Mouse (Mus musculus): ENCODE results near the gene Zbtb24. TPM values are rescaled to one million over a fixed set of nuclear protein-coding genes. Genes with fewer than 3 reads are reported as not detected.
A peak's percentile ranks its signal among the peaks of the same experiment; 100 is the strongest.

Zbtb24 gene
- polyA plus RNA-seq, 1 experiment from 2014 or later, result 18.4 TPM

DNA sequence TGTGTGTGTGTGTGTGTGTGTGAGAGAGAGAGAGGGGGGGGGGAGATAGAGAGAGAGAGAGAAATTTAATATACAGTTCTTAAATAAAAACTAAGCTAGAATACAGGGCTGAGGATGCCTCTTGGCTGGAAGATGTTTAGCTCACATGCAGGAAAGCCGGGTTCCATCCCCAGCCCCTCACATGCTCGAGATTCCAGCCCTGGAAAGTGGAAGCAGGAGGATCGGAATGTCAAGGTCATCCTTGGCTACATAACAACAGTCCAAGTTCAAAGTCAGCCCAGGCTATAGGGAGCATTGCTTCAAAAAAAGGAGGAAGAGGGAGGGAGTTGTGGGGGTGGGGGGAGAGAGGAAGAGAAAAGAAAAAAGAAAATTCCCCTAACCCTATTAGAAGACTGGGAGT is 15.0 kb upstream of the Zbtb24 start:
- H3K36me3 ChIP-seq, result no peaks in the 10 kb centered on the region
- no peak for ATAC-seq (ENCODE audit: insufficient number of reproducible peaks, low FRiP score, low TSS enrichment, low read depth)
- H3K4me2 ChIP-seq, result no peak overlapping the region
- no peak overlapping the region for H3K4me3 ChIP-seq
- no peaks in the 10 kb centered on the region for H3K9me3 ChIP-seq
- H3K27ac ChIP-seq, result no peak overlapping the region
- H3K4me1 ChIP-seq, result no peaks in the 10 kb centered on the region
- no peaks in the 10 kb centered on the region for H3K27me3 ChIP-seq
- WGBS, result 39% methylated on average over 3 of the region's 3 CpGs
- no peak overlapping the region for H3K9ac ChIP-seq

GRCm38 (mm10) chr10:41448216-41448615 is 2.0 kb upstream of the Zbtb24 start:
- 87% methylated on average over 1 of the region's 1 CpGs for WGBS

DNA sequence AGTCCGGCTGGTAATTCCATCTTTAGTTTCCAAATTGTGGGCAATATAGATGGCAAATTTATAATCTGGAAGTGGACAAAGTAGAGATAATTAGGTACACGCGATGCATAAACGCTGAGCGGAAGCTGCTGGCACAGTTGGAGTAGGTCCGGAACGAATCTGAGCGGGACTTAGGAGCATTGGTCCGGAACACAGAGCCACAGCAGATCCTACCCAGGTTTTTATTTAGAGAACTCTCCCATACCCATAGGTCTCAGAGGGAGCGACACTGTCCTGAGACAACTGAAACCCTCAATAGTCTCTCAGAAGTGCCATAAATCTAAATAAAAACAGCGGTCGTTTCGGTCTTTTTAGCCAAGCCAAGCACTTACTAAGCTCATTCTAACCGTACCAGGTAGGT is 499 bp upstream of the Zbtb24 start:
- WGBS, result 8% methylated on average over 14 of the region's 14 CpGs
- H3K4me2 ChIP-seq, result peak overlapping the region; percentile 68

More at GRCm38 (mm10) chr10:41448216-41448615, 2.0 kb upstream of the Zbtb24 start:
- Histone ChIP-seq H3K27me3 (no peaks in the 10 kb centered on the region), H3K9me3 (no peaks in the 10 kb centered on the region), H3K4me2 (no peak overlapping the region), H3K9ac (no peak overlapping the region), H3K36me3 (peaks cover 17% of the 10 kb centered on the region), H3K4me1 (peaks cover 12% of the 10 kb centered on the region), H3K27ac (no peak overlapping the region), H3K4me3 (no peak overlapping the region)
- no peak for ATAC-seq (ENCODE audit: insufficient number of reproducible peaks, low FRiP score, low TSS enrichment, low read depth)

DNA sequence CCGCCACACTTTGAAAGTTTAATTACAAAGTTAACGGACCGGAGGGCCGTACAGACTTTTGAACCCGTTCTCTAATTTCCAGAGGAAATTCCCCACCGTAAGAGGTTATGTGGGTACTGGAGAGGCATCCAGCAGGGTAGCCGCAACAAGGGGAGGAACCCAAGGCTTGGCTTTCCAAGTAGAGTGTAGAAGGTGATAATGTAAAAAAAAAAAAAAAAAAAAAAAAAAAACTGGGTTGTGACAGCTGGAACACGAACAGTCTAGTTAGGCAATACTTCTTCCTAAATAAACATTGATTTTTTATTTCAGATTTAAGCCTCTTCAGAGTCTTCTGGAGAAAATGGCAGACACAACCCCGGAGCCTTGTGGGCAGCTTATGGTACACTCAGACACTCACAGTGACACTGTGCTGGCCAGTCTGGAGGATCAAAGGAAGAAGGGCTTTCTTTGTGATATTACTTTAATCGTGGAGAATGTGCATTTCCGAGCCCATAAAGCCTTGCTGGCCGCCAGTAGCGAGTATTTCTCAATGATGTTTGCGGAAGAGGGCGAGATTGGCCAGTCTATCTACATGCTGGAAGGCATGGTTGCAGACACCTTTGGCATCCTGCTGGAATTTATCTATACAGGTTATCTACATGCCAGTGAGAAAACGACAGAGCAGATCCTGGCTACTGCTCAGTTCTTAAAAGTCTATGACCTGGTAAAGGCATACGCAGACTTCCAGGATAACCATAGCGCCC is 768 bp downstream of the Zbtb24 start:
- peak overlapping the region; percentile 86 for H3K9ac ChIP-seq
- 50% methylated on average over 18 of the region's 18 CpGs for WGBS
- peaks cover 35% of the 10 kb centered on the region for H3K36me3 ChIP-seq
- 0 out of 2 replicates have a peak, but pooled peaks have one; percentile 5 for ATAC-seq (ENCODE audit: insufficient number of reproducible peaks, low FRiP score, low TSS enrichment, low read depth)
- no peaks in the 10 kb centered on the region for H3K9me3 ChIP-seq
- H3K4me2 ChIP-seq, result peak overlapping the region; percentile 62
- H3K27me3 ChIP-seq, result no peaks in the 10 kb centered on the region
- peak overlapping the region; percentile 99 for H3K4me3 ChIP-seq
- peak overlapping the region; percentile 67 for H3K27ac ChIP-seq
- peaks cover 12% of the 10 kb centered on the region for H3K4me1 ChIP-seq

More for the DNA sequence above, 499 bp upstream of the Zbtb24 start:
- Histone ChIP-seq H3K27ac (peak overlapping the region; percentile 83), H3K4me3 (peak overlapping the region; percentile 99), H3K4me1 (peaks cover 12% of the 10 kb centered on the region), H3K36me3 (peaks cover 22% of the 10 kb centered on the region), H3K9me3 (no peaks in the 10 kb centered on the region), H3K9ac (peak overlapping the region; percentile 86; the same call in 1 of the 2 replicates), H3K27me3 (no peaks in the 10 kb centered on the region)
- peak; percentile 62 for ATAC-seq (ENCODE audit: insufficient number of reproducible peaks, low FRiP score, low TSS enrichment, low read depth)

GRCm38 (mm10) chr10:41451656-41452055 is 1.5 kb downstream of the Zbtb24 start:
- H3K4me1 ChIP-seq, result peaks cover 12% of the 10 kb centered on the region

GRCm38 (mm10) chr10:41452791-41453190 is 2.6 kb downstream of the Zbtb24 start:
- no peaks in the 10 kb centered on the region for H3K9me3 ChIP-seq
- peaks cover 49% of the 10 kb centered on the region for H3K36me3 ChIP-seq
- no peak overlapping the region for H3K4me3 ChIP-seq
- H3K4me1 ChIP-seq, result peaks cover 12% of the 10 kb centered on the region
- WGBS, result 90% methylated on average over 3 of the region's 3 CpGs
- no peaks in the 10 kb centered on the region for H3K27me3 ChIP-seq
- H3K9ac ChIP-seq, result no peak overlapping the region
- no peak for ATAC-seq (ENCODE audit: insufficient number of reproducible peaks, low FRiP score, low TSS enrichment, low read depth)
- H3K27ac ChIP-seq, result no peak overlapping the region
- H3K4me2 ChIP-seq, result no peak overlapping the region

More at GRCm38 (mm10) chr10:41451656-41452055, 1.5 kb downstream of the Zbtb24 start:
- Histone ChIP-seq H3K4me3 (no peak overlapping the region), H3K27me3 (no peaks in the 10 kb centered on the region), H3K4me2 (no peak overlapping the region), H3K36me3 (peaks cover 42% of the 10 kb centered on the region), H3K9ac (no peak overlapping the region), H3K27ac (no peak overlapping the region), H3K9me3 (no peaks in the 10 kb centered on the region)
- WGBS, result 97% methylated on average over 9 of the region's 9 CpGs
- ATAC-seq (ENCODE audit: insufficient number of reproducible peaks, low FRiP score, low TSS enrichment, low read depth), result no peak

- H3K4me1 ChIP-seq, result no peaks in the 10 kb centered on the region
- no peak for ATAC-seq (ENCODE audit: insufficient number of reproducible peaks, low FRiP score, low TSS enrichment, low read depth)
- no peak overlapping the region for H3K4me3 ChIP-seq
- H3K4me2 ChIP-seq, result no peak overlapping the region
- no peak overlapping the region for H3K9ac ChIP-seq
- no peaks in the 10 kb centered on the region for H3K27me3 ChIP-seq
- H3K36me3 ChIP-seq, result peaks cover 66% of the 10 kb centered on the region
- no peak overlapping the region for H3K27ac ChIP-seq
- WGBS, result 80% methylated on average over 4 of the region's 4 CpGs
- H3K9me3 ChIP-seq, result no peaks in the 10 kb centered on the region
Measured at GRCm38 (mm10) chr10:41459990-41460389, 9.8 kb downstream of the Zbtb24 start.

DNA sequence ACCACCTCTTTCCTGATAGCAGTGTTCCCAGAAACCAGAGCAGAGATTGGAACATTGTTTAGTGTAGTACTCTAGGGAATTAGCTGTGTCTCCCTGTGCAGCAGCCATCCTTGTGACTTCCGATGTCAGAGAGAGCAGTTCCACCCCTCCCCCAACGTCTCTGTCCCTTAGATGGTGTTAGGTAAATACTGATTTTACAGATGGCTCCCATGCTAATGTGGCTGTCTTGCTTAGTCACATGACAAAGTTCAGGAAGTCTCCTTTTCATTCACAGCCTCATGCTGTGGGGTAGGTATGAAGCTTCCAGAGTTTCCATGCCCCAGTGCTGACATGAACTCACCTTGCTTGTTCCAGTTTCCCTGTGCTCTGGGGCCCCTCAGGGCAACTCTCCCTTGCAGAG is 10.3 kb downstream of the Zbtb24 start:
- Histone ChIP-seq H3K27ac (no peak overlapping the region; the same call in 1 of the 2 replicates), H3K4me2 (no peak overlapping the region), H3K9me3 (no peaks in the 10 kb centered on the region), H3K4me3 (no peak overlapping the region), H3K4me1 (no peaks in the 10 kb centered on the region), H3K27me3 (no peaks in the 10 kb centered on the region), H3K36me3 (peaks cover 63% of the 10 kb centered on the region), H3K9ac (no peak overlapping the region)
- no peak for ATAC-seq (ENCODE audit: insufficient number of reproducible peaks, low FRiP score, low TSS enrichment, low read depth)
- WGBS, result 27% methylated on average over 2 of the region's 2 CpGs

DNA sequence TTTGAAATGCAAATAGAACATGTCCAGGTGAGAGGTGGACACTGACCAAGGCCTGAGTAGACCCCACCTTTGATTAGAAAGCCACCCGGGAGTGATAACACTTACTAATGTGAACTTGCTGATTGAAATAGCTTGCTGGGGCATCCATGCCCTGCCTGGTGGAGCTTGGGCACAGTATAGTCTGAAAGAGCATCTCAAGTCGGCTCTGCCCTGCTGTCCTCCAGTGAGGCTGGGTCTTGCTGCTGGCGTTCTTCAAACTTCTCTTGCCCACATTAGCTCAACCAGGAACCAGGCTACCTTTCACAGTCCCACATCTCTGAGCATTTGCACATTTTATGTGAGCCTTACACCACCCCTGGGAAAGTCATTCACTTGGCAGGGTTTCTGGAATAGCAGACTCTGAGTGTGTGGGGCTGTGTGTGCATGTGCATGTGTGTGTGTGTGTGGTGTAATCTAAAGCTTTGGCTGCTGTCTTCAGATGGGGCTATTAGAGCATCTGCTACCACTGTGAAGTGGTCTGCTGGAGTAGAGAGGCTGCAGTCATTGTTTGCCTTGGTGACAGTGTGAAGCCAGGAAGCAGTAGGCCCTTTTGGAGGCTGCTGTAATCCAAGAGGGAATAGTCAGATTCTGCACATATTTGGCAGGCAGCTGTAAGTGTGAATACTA is 11.0 kb downstream of the Zbtb24 start:
- H3K4me1 ChIP-seq, result no peaks in the 10 kb centered on the region
- H3K9me3 ChIP-seq, result no peaks in the 10 kb centered on the region
- H3K4me2 ChIP-seq, result no peak overlapping the region
- H3K36me3 ChIP-seq, result peaks cover 59% of the 10 kb centered on the region
- WGBS, result 60% methylated on average over 3 of the region's 3 CpGs
- H3K27me3 ChIP-seq, result no peaks in the 10 kb centered on the region
- H3K27ac ChIP-seq, result no peak overlapping the region
- no peak overlapping the region for H3K9ac ChIP-seq
- H3K4me3 ChIP-seq, result no peak overlapping the region
- ATAC-seq (ENCODE audit: insufficient number of reproducible peaks, low FRiP score, low TSS enrichment, low read depth), result no peak

GRCm38 (mm10) chr10:41464401-41464955 is 14.3 kb downstream of the Zbtb24 start:
- WGBS, result 64% methylated on average over 15 of the region's 15 CpGs
- ATAC-seq (ENCODE audit: insufficient number of reproducible peaks, low FRiP score, low TSS enrichment, low read depth), result no peak

GRCm38 (mm10) chr10:41467325-41467724 is 17.1 kb downstream of the Zbtb24 start:
- no peak overlapping the region for H3K9ac ChIP-seq
- no peak for ATAC-seq (ENCODE audit: insufficient number of reproducible peaks, low FRiP score, low TSS enrichment, low read depth)
- H3K4me3 ChIP-seq, result no peak overlapping the region
- H3K4me1 ChIP-seq, result no peaks in the 10 kb centered on the region
- no peaks in the 10 kb centered on the region for H3K9me3 ChIP-seq
- no peak overlapping the region for H3K4me2 ChIP-seq
- peaks cover 23% of the 10 kb centered on the region for H3K36me3 ChIP-seq
- 42% methylated on average over 6 of the region's 6 CpGs for WGBS
- H3K27ac ChIP-seq, result no peak overlapping the region
- H3K27me3 ChIP-seq, result no peaks in the 10 kb centered on the region

More at GRCm38 (mm10) chr10:41464401-41464955, 14.3 kb downstream of the Zbtb24 start:
- H3K4me2 ChIP-seq, result no peak overlapping the region
- H3K4me3 ChIP-seq, result no peak overlapping the region
- no peaks in the 10 kb centered on the region for H3K4me1 ChIP-seq
- H3K27me3 ChIP-seq, result no peaks in the 10 kb centered on the region
- H3K36me3 ChIP-seq, result peaks cover 38% of the 10 kb centered on the region
- H3K9ac ChIP-seq, result no peak overlapping the region
- H3K9me3 ChIP-seq, result no peaks in the 10 kb centered on the region
- H3K27ac ChIP-seq, result no peak overlapping the region

DNA sequence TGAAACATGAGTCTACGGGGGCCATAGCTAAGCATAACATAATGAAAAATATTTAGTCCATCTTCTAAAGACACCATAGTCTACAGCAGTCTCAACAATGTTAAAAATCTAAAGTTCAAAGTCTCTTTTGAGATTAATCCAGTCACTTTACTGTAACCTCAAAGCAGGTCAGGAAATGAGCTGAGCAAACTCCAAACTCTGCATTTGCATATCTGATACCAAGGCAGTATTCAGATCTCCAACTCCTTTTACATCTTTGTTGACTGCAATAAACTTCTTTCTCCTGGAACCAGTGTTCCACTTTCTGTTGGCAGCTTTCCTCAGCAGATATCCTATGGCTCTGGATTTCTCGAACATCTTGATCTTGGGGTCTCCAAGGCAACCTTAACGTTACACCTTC is 20.5 kb downstream of the Zbtb24 start:
- Histone ChIP-seq H3K4me3 (no peak overlapping the region), H3K36me3 (peaks cover 8% of the 10 kb centered on the region; the same call in 1 of the 2 replicates), H3K27ac (no peak overlapping the region), H3K9me3 (no peaks in the 10 kb centered on the region), H3K4me1 (peaks cover 7% of the 10 kb centered on the region), H3K27me3 (no peaks in the 10 kb centered on the region), H3K9ac (no peak overlapping the region), H3K4me2 (no peak overlapping the region)
- no peak for ATAC-seq (ENCODE audit: insufficient number of reproducible peaks, low FRiP score, low TSS enrichment, low read depth)
- WGBS, result 77% methylated on average over 3 of the region's 3 CpGs

Data from limb, embryonic 15.5 days (tissue).